21 mouse cellular contexts compared by ENCODE assay signal in the genomic region with DNA sequence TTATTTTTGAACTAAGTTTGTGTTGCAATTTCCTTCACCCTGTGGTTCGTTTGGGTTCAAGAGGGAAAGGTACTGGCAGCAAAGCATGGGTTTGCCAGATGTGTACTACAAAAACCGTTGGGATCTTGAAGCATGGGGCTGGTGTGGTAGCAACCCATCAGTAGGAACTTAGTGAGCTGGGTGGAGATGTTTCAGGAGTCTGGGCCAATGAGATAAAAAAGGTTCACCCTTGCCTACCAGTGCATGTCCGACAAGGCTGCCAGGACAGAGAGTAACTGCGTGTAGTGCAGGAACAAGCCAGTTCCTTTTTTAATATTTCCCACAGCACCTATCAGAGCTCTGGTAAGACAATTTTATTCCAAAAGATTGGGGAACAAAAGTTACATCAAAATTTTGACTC.
DNase-seq lines count a peak whose midpoint lies in the region; ATAC-seq and TF ChIP-seq lines count a peak whose summit lies in the region.
"Had no signal": no experiment of that assay in that cellular context is flagged by ENCODE, and none has a peak within 500 bp of the region (broad histone marks: within the 10 kb centered on the region; RNA-seq: fewer than 3 reads in every experiment).

No protein-coding gene starts in this region.

- H3K9ac ChIP-seq in liver, embryonic 12.5 days: no peak overlapping the region
- H3K9ac ChIP-seq in liver, embryonic 13.5 days: no peak overlapping the region
- no peak overlapping the region for H3K9ac ChIP-seq in liver, postnatal 0 days (replicated peaks)
- H3K9ac ChIP-seq in liver, embryonic 14.5 days (replicated peaks): no peak overlapping the region
- H3K9ac ChIP-seq in liver, embryonic 11.5 days (ENCODE audit: low read depth, low read length): no peak overlapping the region

- no peaks in the 10 kb centered on the region for H3K4me1 ChIP-seq in liver, embryonic 12.5 days
- H3K4me1 ChIP-seq in liver, embryonic 13.5 days (replicated peaks): no peaks in the 10 kb centered on the region
- no peaks in the 10 kb centered on the region for H3K4me1 ChIP-seq in liver, postnatal 0 days (ENCODE audit: insufficient read depth)
- no peaks in the 10 kb centered on the region for H3K4me1 ChIP-seq in liver, embryonic 14.5 days (replicated peaks; ENCODE audit: control insufficient read depth in 2 of 2, insufficient read depth in 2 of 2, low read length in 1 of 2)
- no peaks in the 10 kb centered on the region for H3K4me1 ChIP-seq in liver, embryonic 11.5 days (replicated peaks; ENCODE audit: control insufficient read depth, insufficient read depth, low read length)

- H3K9me3 ChIP-seq in liver, embryonic 12.5 days (replicated peaks): no peaks in the 10 kb centered on the region
- H3K9me3 ChIP-seq in liver, embryonic 13.5 days (replicated peaks): no peaks in the 10 kb centered on the region
- H3K9me3 ChIP-seq in liver, postnatal 0 days (ENCODE audit: low read length): no peaks in the 10 kb centered on the region
- H3K9me3 ChIP-seq in liver, embryonic 14.5 days (ENCODE audit: control insufficient read depth, low read length): no peaks in the 10 kb centered on the region
- H3K9me3 ChIP-seq in liver, embryonic 11.5 days (ENCODE audit: control insufficient read depth, low read length): no peaks in the 10 kb centered on the region
- H3K9me3 ChIP-seq: G1E had no signal

- ATAC-seq in liver, embryonic 12.5 days: peak; percentile 84
- ATAC-seq in liver, embryonic 13.5 days (ENCODE audit: low read depth): peak; percentile 61
- no peak for ATAC-seq in liver, postnatal 0 days
- ATAC-seq in liver, embryonic 14.5 days (ENCODE audit: insufficient read depth): peak; percentile 53; the same call in 1 of the 2 replicates
- no peak for ATAC-seq in liver, embryonic 11.5 days (replicated peaks; ENCODE audit: low FRiP score)
- ATAC-seq: activated CD4-positive, CD25-positive, alpha-beta regulatory T cell, adult 4 months; CD4-positive, CD25-positive, alpha-beta regulatory T cell, adult 4 months; Patski had no signal

- no peak overlapping the region for H3K4me2 ChIP-seq in liver, embryonic 12.5 days
- no peak overlapping the region for H3K4me2 ChIP-seq in liver, embryonic 13.5 days
- no peak overlapping the region for H3K4me2 ChIP-seq in liver, postnatal 0 days (ENCODE audit: low read depth, low read length)
- no peak overlapping the region for H3K4me2 ChIP-seq in liver, embryonic 14.5 days (ENCODE audit: low read depth)
- H3K4me2 ChIP-seq in liver, embryonic 11.5 days: no peak overlapping the region

- 40% methylated on average over 4 of the region's 4 CpGs for WGBS in liver, embryonic 12.5 days (ENCODE audit: insufficient replicate concordance)
- 38% methylated on average over 4 of the region's 4 CpGs for WGBS in liver, embryonic 13.5 days (ENCODE audit: insufficient replicate concordance)
- whole genome bisulfite sequencing in liver, postnatal 0 days (ENCODE audit: insufficient replicate concordance): 63% methylated on average over 4 of the region's 4 CpGs
- WGBS in liver, embryonic 14.5 days (ENCODE audit: insufficient replicate concordance): 30% methylated on average over 4 of the region's 4 CpGs
- 66% methylated on average over 4 of the region's 4 CpGs for WGBS in liver, embryonic 11.5 days

- H3K36me3 ChIP-seq in liver, embryonic 12.5 days: no peaks in the 10 kb centered on the region
- no peaks in the 10 kb centered on the region for H3K36me3 ChIP-seq in liver, embryonic 13.5 days
- no peaks in the 10 kb centered on the region for H3K36me3 ChIP-seq in liver, postnatal 0 days (replicated peaks; ENCODE audit: insufficient read depth, low read length)
- H3K36me3 ChIP-seq in liver, embryonic 14.5 days (replicated peaks; ENCODE audit: control insufficient read depth, insufficient read depth, low read depth): no peaks in the 10 kb centered on the region
- no peaks in the 10 kb centered on the region for H3K36me3 ChIP-seq in liver, embryonic 11.5 days (ENCODE audit: control insufficient read depth, insufficient read depth, low read length)
- H3K36me3 ChIP-seq: G1E had no signal

- H3K27me3 ChIP-seq in liver, embryonic 12.5 days (replicated peaks): no peaks in the 10 kb centered on the region
- H3K27me3 ChIP-seq in liver, embryonic 13.5 days: no peaks in the 10 kb centered on the region
- no peaks in the 10 kb centered on the region for H3K27me3 ChIP-seq in liver, postnatal 0 days (ENCODE audit: insufficient read depth, low read length)
- H3K27me3 ChIP-seq in liver, embryonic 14.5 days (ENCODE audit: control insufficient read depth, insufficient read depth, low read length): no peaks in the 10 kb centered on the region
- no peaks in the 10 kb centered on the region for H3K27me3 ChIP-seq in liver, embryonic 11.5 days (replicated peaks; ENCODE audit: control insufficient read depth, insufficient read depth, low read length)
- H3K27me3 ChIP-seq: CH12.LX, Patski had no signal

- no peak for TF ChIP-seq CTCF in liver, postnatal 0 days (IDR thresholded peaks at IDR 0.05; ENCODE audit: low read depth)
- no peak for TF ChIP-seq CTCF in liver, embryonic 14.5 days (IDR thresholded peaks at IDR 0.05; ENCODE audit: low read depth)

- no peak overlapping the region for H3K27ac ChIP-seq in liver, embryonic 12.5 days
- H3K27ac ChIP-seq in liver, embryonic 13.5 days: no peak overlapping the region
- H3K27ac ChIP-seq in liver, postnatal 0 days (ENCODE audit: low read depth): no peak overlapping the region
- H3K27ac ChIP-seq in liver, embryonic 14.5 days: no peak overlapping the region
- H3K27ac ChIP-seq in liver, embryonic 11.5 days (ENCODE audit: low read depth, low read length): no peak overlapping the region

- H3K4me3 ChIP-seq in liver, embryonic 12.5 days: no peak overlapping the region
- no peak overlapping the region for H3K4me3 ChIP-seq in liver, embryonic 13.5 days (replicated peaks)
- H3K4me3 ChIP-seq in liver, postnatal 0 days (ENCODE audit: low read depth, low read length): no peak overlapping the region
- no peak overlapping the region for H3K4me3 ChIP-seq in liver, embryonic 14.5 days (ENCODE audit: insufficient read depth in 1 of 2, low read depth in 2 of 2, low read length in 2 of 2)
- no peak overlapping the region for H3K4me3 ChIP-seq in liver, embryonic 11.5 days (ENCODE audit: low read depth, low read length)

- no peak for DNase-seq in liver
- no peak for DNase-seq in liver, embryonic 13.5 days
- no peak for DNase-seq in liver, postnatal 0 days
- DNase-seq in liver, embryonic 14.5 days (ENCODE audit: low read depth in 3 of 3, low spot score in 3 of 3): no peak
- DNase-seq in liver, embryonic 11.5 days (ENCODE audit: low spot score): no peak
- DNase-seq: adrenal gland, adult 2 months; adrenal gland, adult 8-10 months; adrenal gland, postnatal 10 days; adrenal gland, postnatal 14 days; adrenal gland, postnatal 25 days; adrenal gland, postnatal 36 days; B cell, adult 2 months; cerebellum, adult 11 months; cerebellum, adult 11-12 months; cerebellum, adult 18-20 months had no signal

- no peak for TF ChIP-seq EP300 in liver, postnatal 0 days (IDR thresholded peaks at IDR 0.05; ENCODE audit: low read depth)
- TF ChIP-seq EP300 in liver, embryonic 14.5 days (IDR thresholded peaks at IDR 0.05; ENCODE audit: low read depth): no peak

Comparison
In these comparisons a context has a peak if more than half of its experiments do, and no peak if none do; other contexts are left out.
1. ATAC-seq: peak in liver, embryonic 12.5 days (single experiment), liver, embryonic 13.5 days (single experiment) and liver, embryonic 14.5 days (single experiment); none in liver, postnatal 0 days (single experiment) and liver, embryonic 11.5 days (single experiment).